Mouse (Mus musculus) frontal cortex, postnatal 36 days (tissue): ENCODE results near the gene Abca4.
A peak's percentile ranks its signal among the peaks of the same experiment; 100 is the strongest.

ENCODE experiments used
- DNase-seq, 2 experiments: peaks; one replicate each; pipeline ENCODE4 v3.0.0; 2022; ENCODE audit warnings: low spot score in 2 of 2

The Abca4 gene

DNA sequence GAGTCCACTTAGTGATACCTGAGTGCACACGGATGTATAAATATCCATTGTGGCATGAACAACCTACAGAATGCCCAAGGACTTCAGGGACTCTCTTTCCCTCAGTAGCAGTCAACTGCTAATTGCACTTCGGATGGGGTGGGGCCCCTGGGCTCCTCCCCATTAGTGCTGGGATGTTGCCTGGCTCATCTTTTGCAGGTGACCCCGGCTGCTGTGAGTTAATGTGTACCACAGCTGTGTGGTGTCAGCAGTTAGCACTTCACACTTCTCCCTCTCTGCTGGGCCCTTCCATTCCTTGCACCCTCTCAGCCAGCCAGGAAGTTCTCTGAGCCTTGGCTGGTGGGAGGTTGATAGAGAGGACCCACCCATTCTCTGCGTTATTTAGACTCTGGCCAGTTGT, 65.2 kb downstream of the Abca4 start:
- no peak for DNase-seq

GRCm38 (mm10) chr3:122111141-122111981, 67.1 kb downstream of the Abca4 start:
- DNase-seq: no peak

DNA sequence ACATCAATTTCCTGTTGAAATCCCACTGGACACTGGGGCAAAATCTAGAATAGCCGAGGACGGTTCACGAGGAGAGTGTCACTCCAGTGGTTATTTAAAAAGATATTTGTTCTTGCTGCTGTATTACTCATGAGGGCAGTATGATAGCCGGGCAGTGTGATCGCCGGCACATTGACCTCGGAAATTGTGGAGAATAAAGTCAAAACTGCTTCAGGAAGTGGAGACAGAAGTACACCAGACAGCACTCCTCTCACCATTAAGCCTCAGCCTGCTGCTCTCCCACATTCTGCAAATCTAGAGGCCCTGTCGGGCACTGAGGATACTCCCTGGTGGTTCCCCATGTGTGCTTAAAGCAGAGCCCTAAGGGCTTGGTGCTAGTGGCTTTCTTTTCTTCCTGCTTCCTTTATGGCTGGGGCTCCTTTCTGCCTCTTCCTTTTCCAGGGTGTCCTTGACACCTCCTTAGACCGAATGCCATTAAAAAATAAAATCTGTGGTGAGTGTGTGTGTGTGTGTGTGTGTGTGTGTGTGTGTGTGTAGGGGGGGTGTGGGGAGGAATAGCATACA, 74.5 kb downstream of the Abca4 start:
- DNase-seq: no peak

- no peak for DNase-seq
Measured at GRCm38 (mm10) chr3:122119733-122120132, 75.5 kb downstream of the Abca4 start.

GRCm38 (mm10) chr3:122120217-122120616, 76.0 kb downstream of the Abca4 start:
- no peak for DNase-seq

GRCm38 (mm10) chr3:122122127-122122663, 78.0 kb downstream of the Abca4 start:
- peak; percentile 85 to 88 for DNase-seq

- no peak for DNase-seq
Measured at GRCm38 (mm10) chr3:122122838-122123237, 78.6 kb downstream of the Abca4 start.

DNA sequence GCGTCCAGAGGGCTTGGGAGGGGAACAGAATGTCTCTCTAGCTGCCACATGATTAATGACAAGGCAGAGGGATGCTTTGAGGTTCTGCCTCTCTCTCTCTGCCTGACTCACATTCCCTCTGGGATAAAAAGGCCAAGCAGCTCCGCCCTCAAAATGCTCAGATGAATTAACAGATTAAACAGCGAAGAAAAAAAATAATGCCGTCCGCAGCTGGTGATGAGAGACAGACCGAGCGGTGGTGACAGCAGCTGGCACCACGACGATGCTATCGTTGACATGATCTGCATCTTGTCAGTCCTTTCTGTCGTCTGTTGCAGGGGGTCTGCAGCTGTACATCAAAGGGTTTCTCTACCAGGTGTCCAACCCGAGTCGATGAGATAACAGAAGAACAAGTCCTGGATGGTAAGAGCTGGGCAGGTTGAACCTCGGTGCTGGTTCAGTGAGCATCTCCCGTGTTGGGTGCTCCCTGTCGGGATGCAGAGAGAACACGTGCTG, 84.8 kb downstream of the Abca4 start:
- DNase-seq: no peak

- no peak for DNase-seq
Measured at GRCm38 (mm10) chr3:122130771-122131170, 86.5 kb downstream of the Abca4 start.

DNA sequence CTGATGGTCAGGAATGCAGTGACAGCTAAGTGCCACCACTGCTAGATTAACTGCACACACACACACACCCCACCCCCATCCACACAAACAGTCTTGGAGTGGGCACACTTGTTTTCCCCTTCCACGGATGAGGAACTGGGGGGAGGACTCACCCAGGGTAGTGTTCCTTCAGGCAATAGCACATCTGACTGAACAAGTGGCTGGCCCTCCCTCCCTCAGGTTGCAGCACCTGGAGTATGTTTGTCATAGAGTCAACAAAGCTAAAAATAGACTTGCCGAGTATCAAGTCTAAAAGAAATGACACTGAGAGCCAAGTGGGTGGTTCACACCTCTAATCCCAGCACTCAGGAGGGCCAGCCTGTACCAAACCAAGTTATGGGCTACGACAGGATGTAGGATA, 87.4 kb downstream of the Abca4 start:
- DNase-seq: no peak

GRCm38 (mm10) chr3:122133255-122133654, 89.0 kb downstream of the Abca4 start:
- DNase-seq: no peak

- DNase-seq: no peak
Measured at GRCm38 (mm10) chr3:122133840-122134239, 89.6 kb downstream of the Abca4 start.

GRCm38 (mm10) chr3:122140589-122141400, 96.6 kb downstream of the Abca4 start:
- peak; percentile 29 to 71 for DNase-seq

- no peak for DNase-seq
Measured at GRCm38 (mm10) chr3:122142256-122142922, 98.1 kb downstream of the Abca4 start.

DNA sequence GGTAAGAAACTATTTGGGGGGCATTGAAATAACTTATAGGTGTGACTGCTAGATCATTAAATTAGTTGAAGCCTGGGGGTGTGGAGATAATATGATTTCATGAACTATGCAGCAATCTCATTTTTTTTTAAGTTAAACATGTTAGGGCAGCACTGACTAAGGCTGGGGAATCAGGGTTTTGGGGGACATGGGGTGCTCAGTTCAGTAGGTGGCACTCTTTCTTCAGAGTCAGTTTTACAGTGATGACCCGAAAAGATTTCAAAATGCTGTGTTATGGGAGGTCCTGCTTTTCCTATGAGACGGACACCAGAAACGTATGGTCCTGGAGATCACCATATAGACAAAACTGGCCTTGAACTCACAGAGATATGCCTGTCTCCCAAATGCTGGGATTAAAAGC, 99.2 kb downstream of the Abca4 start:
- DNase-seq: no peak

- no peak for DNase-seq
Measured at GRCm38 (mm10) chr3:122145430-122145829, 101.2 kb downstream of the Abca4 start.

- DNase-seq: no peak
Measured at GRCm38 (mm10) chr3:122150836-122151235, 106.6 kb downstream of the Abca4 start.

DNA sequence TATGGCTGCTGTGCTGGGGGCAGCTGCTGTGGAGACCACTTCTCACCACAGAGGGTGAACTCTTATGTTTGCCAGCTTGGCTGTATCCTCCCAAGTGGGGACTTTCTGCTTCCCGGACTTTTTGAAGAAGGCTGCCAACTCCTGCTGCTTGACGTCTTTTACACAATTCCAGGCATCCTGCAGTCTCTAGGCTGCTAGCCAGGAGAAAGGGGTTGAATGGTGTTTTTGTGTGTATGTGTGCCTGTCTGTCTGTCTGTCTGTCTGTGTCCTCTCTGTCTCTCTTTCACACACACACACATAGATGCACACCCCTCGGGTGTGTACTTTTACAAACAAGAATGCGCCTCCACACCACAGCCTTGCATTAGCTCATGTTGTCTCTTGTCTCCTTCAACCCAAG, 108.2 kb downstream of the Abca4 start:
- DNase-seq: peak in 1 of 2 experiments; percentile 24

DNA sequence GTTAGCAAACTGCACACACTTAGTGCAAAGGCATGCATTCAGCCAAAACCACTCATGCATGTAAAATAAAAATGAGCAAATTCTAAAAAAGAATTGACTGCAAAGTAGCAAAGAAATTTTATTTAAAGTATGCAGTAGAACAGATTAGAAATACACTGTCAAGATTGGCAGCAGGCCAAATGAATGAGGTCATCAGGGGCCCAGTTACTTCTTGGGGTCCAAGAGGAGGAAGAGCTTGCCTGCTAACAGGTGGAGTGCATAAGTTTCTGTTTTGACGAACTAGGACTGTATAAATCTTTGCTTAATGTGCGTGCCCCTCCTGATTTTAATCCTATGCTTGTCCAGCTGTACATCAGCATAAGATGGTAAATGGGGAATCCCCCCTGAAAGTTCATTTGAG, 109.8 kb downstream of the Abca4 start:
- DNase-seq: no peak

GRCm38 (mm10) chr3:122159447-122159846, 115.2 kb downstream of the Abca4 start:
- no peak for DNase-seq

- DNase-seq: peak; percentile 13 to 42
Measured at GRCm38 (mm10) chr3:122169616-122170178, 125.5 kb downstream of the Abca4 start.
